Mouse (Mus musculus): Measurements from ENCODE around the gene Pdcl2. TPM values are rescaled to one million over a fixed set of nuclear protein-coding genes. Genes with fewer than 3 reads are reported as not detected.

Pdcl2 gene
- polyA plus RNA-seq, 1 experiment from 2014 or later: not detected

DNA sequence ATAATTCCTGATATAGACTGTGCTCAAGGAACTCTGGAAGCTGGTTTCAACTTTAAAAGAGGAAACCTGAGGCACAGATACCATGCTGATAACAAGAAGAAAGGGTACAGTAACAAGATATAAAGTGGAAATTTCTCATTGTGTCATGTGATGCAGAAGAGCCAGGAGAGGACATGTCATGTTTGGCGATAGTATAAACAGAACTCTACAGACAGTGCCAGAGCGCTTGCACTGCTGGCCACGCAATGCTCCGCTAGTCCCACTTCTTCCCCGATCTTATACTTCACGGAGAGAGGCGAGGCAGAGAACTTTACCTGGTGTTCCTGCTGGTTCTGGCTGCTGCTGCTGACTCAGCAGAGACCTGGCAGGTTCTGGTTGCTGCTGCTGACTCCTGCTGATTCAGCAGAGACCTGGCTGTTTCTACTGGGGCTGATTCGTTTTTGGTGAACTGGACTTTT is 41.7 kb downstream of the Pdcl2 start:
- Histone ChIP-seq H3K4me2 (replicated peaks) (no peak overlapping the region), H3K27me3 (no peaks in the 10 kb centered on the region), H3K36me3 (no peaks in the 10 kb centered on the region), H3K4me1 (no peaks in the 10 kb centered on the region), H3K9ac (no peak overlapping the region), H3K4me3 (no peak overlapping the region), H3K27ac (no peak overlapping the region), H3K9me3 (no peaks in the 10 kb centered on the region)
- ATAC-seq (ENCODE audit: insufficient number of reproducible peaks, insufficient read depth, low FRiP score, low TSS enrichment): no peak
- 86% methylated on average over 8 of the region's 8 CpGs for WGBS

DNA sequence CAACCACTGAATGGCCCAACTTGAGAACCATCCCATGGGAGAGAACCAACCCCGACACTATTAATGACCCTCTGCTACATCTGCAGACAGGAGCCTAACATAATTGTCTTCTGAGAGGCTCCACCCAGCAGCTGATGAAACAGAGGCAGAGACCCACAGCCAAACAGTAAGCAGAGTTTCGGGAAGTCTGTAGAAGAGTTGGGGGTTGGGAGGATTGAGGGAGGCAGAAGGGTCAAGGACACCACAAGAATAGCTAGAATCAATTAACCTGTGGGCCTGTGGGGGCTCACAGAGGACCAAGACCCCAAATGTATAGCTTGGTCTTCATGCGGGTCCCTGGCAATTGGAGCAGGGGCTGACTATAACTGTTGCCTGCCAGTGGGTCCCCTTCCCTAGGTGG is 42.7 kb downstream of the Pdcl2 start:
- Histone ChIP-seq H3K9ac (no peak overlapping the region), H3K4me2 (replicated peaks) (no peak overlapping the region), H3K36me3 (no peaks in the 10 kb centered on the region), H3K9me3 (no peaks in the 10 kb centered on the region), H3K27me3 (no peaks in the 10 kb centered on the region), H3K27ac (no peak overlapping the region), H3K4me3 (no peak overlapping the region), H3K4me1 (no peaks in the 10 kb centered on the region)
- 86% methylated on average over 3 of the region's 3 CpGs for WGBS
- no peak for ATAC-seq (ENCODE audit: insufficient number of reproducible peaks, insufficient read depth, low FRiP score, low TSS enrichment)

- Histone ChIP-seq H3K4me2 (replicated peaks) (no peak overlapping the region), H3K9ac (no peak overlapping the region), H3K9me3 (no peaks in the 10 kb centered on the region), H3K27me3 (no peaks in the 10 kb centered on the region), H3K4me1 (no peaks in the 10 kb centered on the region), H3K36me3 (no peaks in the 10 kb centered on the region), H3K27ac (no peak overlapping the region), H3K4me3 (no peak overlapping the region)
- ATAC-seq (ENCODE audit: insufficient number of reproducible peaks, insufficient read depth, low FRiP score, low TSS enrichment): no peak
- 80% methylated on average over 5 of the region's 5 CpGs for WGBS
These were observed 43.9 kb downstream of the Pdcl2 start for GRCm38 (mm10) chr5:76287062-76287461.

- H3K9me3 ChIP-seq: no peaks in the 10 kb centered on the region
- H3K36me3 ChIP-seq: no peaks in the 10 kb centered on the region
- 58% methylated on average over 4 of the region's 4 CpGs for WGBS
- no peak overlapping the region for H3K4me3 ChIP-seq
- peaks cover 3% of the 10 kb centered on the region for H3K4me1 ChIP-seq
- ATAC-seq (ENCODE audit: insufficient number of reproducible peaks, insufficient read depth, low FRiP score, low TSS enrichment): no peak
- no peak overlapping the region for H3K9ac ChIP-seq
- H3K27ac ChIP-seq: no peak overlapping the region
- H3K4me2 ChIP-seq (replicated peaks): no peak overlapping the region
- H3K27me3 ChIP-seq: no peaks in the 10 kb centered on the region
These were observed 45.3 kb downstream of the Pdcl2 start for GRCm38 (mm10) chr5:76285699-76286098.

DNA sequence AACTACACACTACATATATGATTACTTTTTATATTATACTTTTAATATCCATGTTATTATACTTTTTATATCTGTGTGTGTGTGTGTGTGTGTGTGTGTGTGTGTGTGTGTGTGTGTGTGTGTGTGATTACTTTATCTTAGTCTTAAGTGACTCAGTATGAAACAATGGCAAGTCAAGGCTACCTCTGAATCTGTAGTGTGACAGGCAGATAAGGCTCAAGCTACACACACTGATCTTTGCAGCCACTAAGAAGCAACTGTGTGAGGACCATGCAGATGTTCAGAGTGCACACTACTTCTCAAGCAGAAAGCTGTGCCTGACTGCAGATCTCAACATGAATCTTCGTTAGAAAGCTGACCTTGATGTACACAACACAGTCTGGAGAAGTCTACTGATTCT is 47.1 kb downstream of the Pdcl2 start:
- no peak for ATAC-seq (ENCODE audit: insufficient number of reproducible peaks, insufficient read depth, low FRiP score, low TSS enrichment)
- peaks cover 6% of the 10 kb centered on the region for H3K4me1 ChIP-seq
- H3K27ac ChIP-seq: no peak overlapping the region
- 84% methylated on average over 1 of the region's 1 CpGs for WGBS
- no peaks in the 10 kb centered on the region for H3K9me3 ChIP-seq
- no peaks in the 10 kb centered on the region for H3K36me3 ChIP-seq
- H3K4me3 ChIP-seq: no peak overlapping the region
- no peak overlapping the region for H3K4me2 ChIP-seq (replicated peaks)
- H3K9ac ChIP-seq: no peak overlapping the region
- no peaks in the 10 kb centered on the region for H3K27me3 ChIP-seq

DNA sequence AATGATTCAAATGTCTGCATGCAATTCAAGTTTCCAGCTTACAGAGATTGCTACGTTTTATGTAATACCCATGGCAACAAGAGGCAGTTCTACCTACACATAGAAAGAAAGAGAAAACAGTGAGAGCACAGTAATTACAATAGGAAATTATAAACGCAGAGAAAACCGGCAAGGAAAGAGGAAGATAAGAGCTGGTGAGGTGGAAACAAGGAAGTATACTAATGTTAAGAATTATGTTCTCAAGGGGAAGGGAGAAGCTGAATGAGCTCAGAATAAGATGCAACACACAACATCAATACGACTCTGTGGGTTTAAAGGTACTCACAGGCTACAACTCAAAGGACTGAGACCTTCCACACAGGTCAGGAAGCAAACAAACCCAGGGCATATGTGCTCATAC is 56.0 kb downstream of the Pdcl2 start:
- ATAC-seq (ENCODE audit: insufficient number of reproducible peaks, insufficient read depth, low FRiP score, low TSS enrichment): no peak
- no peaks in the 10 kb centered on the region for H3K27me3 ChIP-seq
- 91% methylated on average over 4 of the region's 4 CpGs for WGBS
- no peak overlapping the region for H3K4me2 ChIP-seq (replicated peaks)
- no peaks in the 10 kb centered on the region for H3K4me1 ChIP-seq
- H3K27ac ChIP-seq: no peak overlapping the region
- H3K36me3 ChIP-seq: no peaks in the 10 kb centered on the region
- no peaks in the 10 kb centered on the region for H3K9me3 ChIP-seq
- no peak overlapping the region for H3K4me3 ChIP-seq
- no peak overlapping the region for H3K9ac ChIP-seq

Other genes starting within 250 kb of the Pdcl2 start
- 29.8 and 30.9 TPM in 2 replicates for gene Srd5a3, start 190.9 kb downstream of the Pdcl2 start, polyA plus RNA-seq (2016; fragmentation: Nextera tagmentation; extraction: Ambion mirVana)
- 142 and 148 TPM in 2 replicates for gene Tmem165, start 147.3 kb downstream of the Pdcl2 start, polyA plus RNA-seq (2016; fragmentation: Nextera tagmentation; extraction: Ambion mirVana)
- 13.2 and 14.4 TPM in 2 replicates for gene Clock, start 26.4 kb downstream of the Pdcl2 start, polyA plus RNA-seq (2016; fragmentation: Nextera tagmentation; extraction: Ambion mirVana)
- 0.38 and 0.54 TPM in 2 replicates for gene Nmu, start 32.6 kb upstream of the Pdcl2 start, polyA plus RNA-seq (2016; fragmentation: Nextera tagmentation; extraction: Ambion mirVana)
- 3.9 and 6.3 TPM in 2 replicates for gene Gm7271, start 152.9 kb upstream of the Pdcl2 start, polyA plus RNA-seq (2016; fragmentation: Nextera tagmentation; extraction: Ambion mirVana)
- gene Exoc1, start 198.2 kb upstream of the Pdcl2 start, polyA plus RNA-seq (2016; fragmentation: Nextera tagmentation; extraction: Ambion mirVana): 41.1 and 43.3 TPM in 2 replicates

Measured in embryonic facial prominence, embryonic 12.5 days (tissue).